In the genomic region with DNA sequence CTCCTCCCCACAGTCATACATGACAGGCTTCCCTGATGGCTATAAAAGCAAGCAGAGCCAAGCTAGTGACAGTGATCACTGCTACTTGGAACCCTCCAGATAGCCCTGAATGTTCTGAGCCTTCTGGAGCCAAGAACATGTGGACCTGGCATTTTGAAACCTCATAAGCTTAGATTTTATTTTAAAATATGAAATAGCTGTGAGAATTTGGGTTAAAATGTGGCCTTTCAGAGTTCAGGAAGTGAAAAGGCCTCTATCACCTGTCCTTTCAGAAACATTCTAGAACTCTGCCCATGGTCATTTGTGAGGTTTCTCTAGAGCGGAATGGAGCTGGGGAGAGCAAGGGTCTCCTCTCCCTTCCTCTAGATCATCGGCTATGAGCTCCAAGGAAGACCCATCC, we compare ENCODE assay signal across 18 mouse cellular contexts. TPM values are rescaled to one million over a fixed set of nuclear protein-coding genes. Genes with fewer than 3 reads are reported as not detected.
"Had no signal": no experiment of that assay in that cellular context is flagged by ENCODE, and none has a peak within 500 bp of the region (broad histone marks: within the 10 kb centered on the region; RNA-seq: fewer than 3 reads in every experiment).

Lrrc18 (plus strand) TSS at position 301 of the 400 bp plus-strand sequence.

- H3K4me1 ChIP-seq: stomach, embryonic 15.5 days had no signal

- H3K9me3 ChIP-seq: neural tube, embryonic 12.5 days; neural tube, embryonic 13.5 days; neural tube, embryonic 15.5 days; stomach, embryonic 15.5 days had no signal

- H3K36me3 ChIP-seq: neural tube, embryonic 12.5 days; neural tube, embryonic 13.5 days; neural tube, embryonic 15.5 days; stomach, embryonic 15.5 days had no signal

- H3K27ac ChIP-seq: neural tube, embryonic 12.5 days; neural tube, embryonic 13.5 days; neural tube, embryonic 15.5 days; stomach, embryonic 15.5 days; stomach, postnatal 0 days had no signal

- H3K27me3 ChIP-seq: stomach, embryonic 15.5 days had no signal

- DNase-seq: retina, postnatal 1 day; right cerebral cortex, adult 18-20 months; right cerebral cortex, postnatal 14 days; right cerebral cortex, postnatal 25 days; right cerebral cortex, postnatal 4 days; spleen, adult 18-20 months; thymus, adult 18-20 months; thymus, adult 2 months; thymus, postnatal 14 days; thymus, postnatal 25 days; thymus, postnatal 36 days; thymus, postnatal 4 days had no signal

- H3K4me3 ChIP-seq: neural tube, embryonic 12.5 days; neural tube, embryonic 13.5 days; neural tube, embryonic 15.5 days; stomach, embryonic 15.5 days had no signal

RNA-seq across cellular contexts. Expression of gene Lrrc18, which starts in this region (rescaled TPM):
- polyA plus RNA-seq: spleen, adult 2 months had no signal
